Mouse (Mus musculus) hindbrain, embryonic 11.5 days (tissue): ENCODE measurements around the gene Hoxd4. TPM values are rescaled to one million over a fixed set of nuclear protein-coding genes. Genes with fewer than 3 reads are reported as not detected.

ENCODE experiments used
- ATAC-seq: fragments of 200-750 bp; cut with Nextera tagmentation; 2 replicates; pipeline ENCODE4 v1.8.0; 2017; ENCODE audit warnings: mild to moderate bottlenecking, moderate TSS enrichment, moderate library complexity; ENCODE audit not compliant: low FRiP score
- DNase-seq: peaks from one replicate; pipeline ENCODE4 v3.0.0-alpha.2; 2015; ENCODE audit warnings: low spot score
- H3K27ac ChIP-seq: fragments of 300-500 bp; sonication (generic); 2 replicates; pipeline ENCODE4 v1.5.1; 2014; ENCODE audit warnings: mild to moderate bottlenecking, low read depth, low read length
- H3K27me3 ChIP-seq: fragments of 300-500 bp; sonication (generic); 2 replicates; pipeline ENCODE4 v1.6.1; 2014; ENCODE audit warnings: mild to moderate bottlenecking, low read length, moderate library complexity, mixed read lengths; ENCODE audit not compliant: control insufficient read depth, insufficient read depth
- H3K36me3 ChIP-seq: fragments of 300-500 bp; sonication (generic); 2 replicates; pipeline ENCODE4 v1.6.1; 2014; ENCODE audit warnings: mild to moderate bottlenecking, low read length, moderate library complexity, mixed read lengths; ENCODE audit not compliant: control insufficient read depth, insufficient read depth
- H3K4me1 ChIP-seq: fragments of 300-500 bp; sonication (generic); replicated peaks from 2 replicates; pipeline ENCODE4 v1.6.1; 2014; ENCODE audit warnings: low read length, mixed read lengths; ENCODE audit not compliant: control insufficient read depth, insufficient read depth
- H3K4me2 ChIP-seq: fragments of 300-500 bp; sonication (generic); replicated peaks from 2 replicates; pipeline ENCODE4 v1.6.1; 2014; ENCODE audit warnings: mild to moderate bottlenecking, low read depth, low read length
- H3K4me3 ChIP-seq: fragments of 300-500 bp; sonication (generic); 2 replicates; pipeline ENCODE4 v1.5.1; 2014; ENCODE audit warnings: low read depth, low read length
- H3K9ac ChIP-seq: fragments of 300-500 bp; sonication (generic); 2 replicates; pipeline ENCODE4 v1.6.1; 2014; ENCODE audit warnings: low read depth, low read length
- H3K9me3 ChIP-seq: fragments of 300-500 bp; sonication (generic); 2 replicates; pipeline ENCODE4 v1.6.1; 2016; ENCODE audit warnings: low read length; ENCODE audit not compliant: control insufficient read depth
- WGBS: fragments of 180-500 bp; shearing (Covaris S2); extraction: QIAGEN DNeasy Blood & Tissue Kit; methylation state at CpG from one replicate; pipeline ENCODE4 v1.1.7; 2014; 5-methylcytosine and 5-hydroxymethylcytosine counted together
- polyA plus RNA-seq: library from polyadenylated mRNA; unstranded; fragments of >200 nt; fragmentation: Nextera tagmentation; extraction: Ambion mirVana; gene quantifications from 2 replicates; pipeline ENCODE4 v1.2.1, GENCODE M21; 2014

The Hoxd4 gene
- polyA plus RNA-seq, result 3.3 and 3.7 TPM in 2 replicates

GRCm38 (mm10) chr2:74711721-74712621, at the start of gene Hoxd4, which contains the start of gene Hoxd3:
TSS of gene Hoxd4 (plus strand) at chr2:74711929.
TSS of gene Hoxd3 (plus strand) at chr2:74711927.
- H3K9me3 ChIP-seq, result no peaks in the 10 kb centered on the region
- DNase-seq, result no peak
- no peaks in the 10 kb centered on the region for H3K4me1 ChIP-seq
- peaks cover 86% of the 10 kb centered on the region for H3K27me3 ChIP-seq
- H3K27ac ChIP-seq, result no peak within 1 kb of the TSS
- peak within 1 kb of the TSS; percentile 17; the same call in 1 of the 2 replicates for H3K4me3 ChIP-seq
- WGBS, result 0% methylated on average over 63 of the region's 65 CpGs
- no peak for ATAC-seq
- no peak within 1 kb of the TSS for H3K9ac ChIP-seq
- H3K36me3 ChIP-seq, result no peaks in the 10 kb centered on the region
- H3K4me2 ChIP-seq, result peak within 1 kb of the TSS; percentile 32

GRCm38 (mm10) chr2:74663291-74663925, 48.3 kb upstream of the Hoxd4 start:
- Histone ChIP-seq H3K4me3 (no peak overlapping the region), H3K9ac (no peak overlapping the region), H3K4me1 (peaks cover 5% of the 10 kb centered on the region; the same call in 1 of the 2 replicates), H3K27me3 (peaks cover 96% of the 10 kb centered on the region), H3K27ac (no peak overlapping the region), H3K36me3 (no peaks in the 10 kb centered on the region), H3K4me2 (no peak overlapping the region), H3K9me3 (no peaks in the 10 kb centered on the region)
- WGBS, result 5% methylated on average over 18 of the region's 18 CpGs
- ATAC-seq, result no peak
- peak; percentile 77 for DNase-seq

- Histone ChIP-seq H3K9me3 (no peaks in the 10 kb centered on the region), H3K36me3 (no peaks in the 10 kb centered on the region), H3K27me3 (peaks cover 91% of the 10 kb centered on the region), H3K27ac (no peak overlapping the region), H3K4me3 (no peak overlapping the region), H3K9ac (no peak overlapping the region), H3K4me2 (no peak overlapping the region), H3K4me1 (0 out of 2 replicates have a peak, but pooled peaks cover 5% of the 10 kb centered on the region)
- ATAC-seq (no peak), DNase-seq (no peak)
- WGBS, result 3% methylated on average over 7 of the region's 7 CpGs
These were observed 45.3 kb upstream of the Hoxd4 start for GRCm38 (mm10) chr2:74666411-74666810.

GRCm38 (mm10) chr2:74667191-74667841, 44.4 kb upstream of the Hoxd4 start:
- Histone ChIP-seq H3K27ac (no peak overlapping the region), H3K36me3 (no peaks in the 10 kb centered on the region), H3K4me1 (0 out of 2 replicates have a peak, but pooled peaks cover 2% of the 10 kb centered on the region), H3K4me3 (no peak overlapping the region), H3K9ac (no peak overlapping the region), H3K4me2 (no peak overlapping the region), H3K9me3 (no peaks in the 10 kb centered on the region), H3K27me3 (peaks cover 91% of the 10 kb centered on the region)
- no peak for DNase-seq
- WGBS, result 1% methylated on average over 36 of the region's 36 CpGs
- ATAC-seq, result no peak

DNA sequence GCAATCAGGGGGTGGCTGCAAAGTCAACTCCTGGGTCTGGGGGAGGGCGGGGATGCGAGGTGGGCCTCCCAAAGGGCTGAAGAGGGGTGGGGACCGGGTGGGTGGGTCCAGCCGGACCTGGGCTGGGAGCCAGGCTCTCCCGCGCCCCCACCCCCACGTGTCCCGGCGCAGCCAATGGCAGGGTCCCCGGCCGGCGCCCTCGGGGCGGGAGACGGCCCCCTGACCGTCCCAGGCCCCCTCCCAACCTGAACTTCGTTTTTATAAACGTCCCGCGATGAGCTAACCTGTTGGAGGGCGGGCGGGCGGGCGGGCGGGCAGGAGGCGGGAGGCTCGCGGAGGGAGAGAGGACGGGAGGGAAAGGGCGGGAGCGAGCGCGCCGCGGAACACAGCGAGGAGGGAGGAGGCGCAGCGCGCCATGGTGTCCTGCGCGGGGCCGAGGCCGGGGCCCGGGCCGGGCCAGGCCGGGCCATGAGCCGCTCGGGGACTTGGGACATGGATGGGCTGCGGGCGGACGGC, 43.8 kb upstream of the Hoxd4 start, which contains the start of gene Hoxd13:
Gene Hoxd13 (plus strand): TSS at position 469 of the 516 bp plus-strand sequence.
- Histone ChIP-seq H3K27me3 (peaks cover 91% of the 10 kb centered on the region), H3K27ac (no peak within 1 kb of the TSS), H3K36me3 (no peaks in the 10 kb centered on the region), H3K9me3 (no peaks in the 10 kb centered on the region), H3K4me3 (peak within 1 kb of the TSS; percentile 33), H3K4me1 (0 out of 2 replicates have a peak, but pooled peaks cover 4% of the 10 kb centered on the region), H3K9ac (no peak within 1 kb of the TSS), H3K4me2 (peak within 1 kb of the TSS; percentile 60)
- DNase-seq (no peak), ATAC-seq (peak; percentile 53)
- 0% methylated on average over 7 of the region's 51 CpGs for WGBS

- no peak for DNase-seq
- ATAC-seq, result peak; percentile 56
- peak overlapping the region; percentile 33 for H3K4me3 ChIP-seq
- peaks cover 91% of the 10 kb centered on the region for H3K27me3 ChIP-seq
- WGBS, result under 1% methylated on average over 51 of the region's 74 CpGs
- H3K9ac ChIP-seq, result no peak overlapping the region
- H3K36me3 ChIP-seq, result no peaks in the 10 kb centered on the region
- no peak overlapping the region for H3K27ac ChIP-seq
- no peaks in the 10 kb centered on the region for H3K9me3 ChIP-seq
- H3K4me2 ChIP-seq, result peak overlapping the region; percentile 60
- 0 out of 2 replicates have a peak, but pooled peaks cover 4% of the 10 kb centered on the region for H3K4me1 ChIP-seq
These were observed 43.1 kb upstream of the Hoxd4 start for GRCm38 (mm10) chr2:74668370-74669229.

GRCm38 (mm10) chr2:74669230-74669578, 42.5 kb upstream of the Hoxd4 start:
- ATAC-seq (no peak), DNase-seq (no peak)
- Histone ChIP-seq H3K27ac (no peak overlapping the region), H3K4me3 (no peak overlapping the region), H3K9me3 (no peaks in the 10 kb centered on the region), H3K4me1 (0 out of 2 replicates have a peak, but pooled peaks cover 4% of the 10 kb centered on the region), H3K27me3 (peaks cover 91% of the 10 kb centered on the region), H3K4me2 (no peak overlapping the region), H3K36me3 (no peaks in the 10 kb centered on the region), H3K9ac (no peak overlapping the region)
- WGBS, result 5% methylated on average over 3 of the region's 3 CpGs
